14 mouse cellular contexts compared by ENCODE assay signal in genomic region chr10:93623725-93624124, GRCm38 (mm10). TPM values are rescaled to one million over a fixed set of nuclear protein-coding genes. Genes with fewer than 3 reads are reported as not detected.
DNase-seq lines count a peak whose midpoint lies in the region; ATAC-seq and TF ChIP-seq lines count a peak whose summit lies in the region.
"Had no signal": no experiment of that assay in that cellular context is flagged by ENCODE, and none has a peak within 500 bp of the region (broad histone marks: within the 10 kb centered on the region; RNA-seq: fewer than 3 reads in every experiment).

No protein-coding gene starts in this region.

- peak overlapping the region; percentile 51 for H3K4me2 ChIP-seq in intestine, embryonic 15.5 days (replicated peaks)
- H3K4me2 ChIP-seq in liver, postnatal 0 days (ENCODE audit: low read depth, low read length): peak overlapping the region; percentile 44
- H3K4me2 ChIP-seq: embryonic facial prominence, embryonic 13.5 days; forebrain, embryonic 13.5 days; heart, embryonic 11.5 days had no signal

- H3K9me3 ChIP-seq in intestine, embryonic 15.5 days: no peaks in the 10 kb centered on the region
- no peaks in the 10 kb centered on the region for H3K9me3 ChIP-seq in liver, postnatal 0 days (ENCODE audit: low read length)
- H3K9me3 ChIP-seq: embryonic facial prominence, embryonic 13.5 days; forebrain, embryonic 13.5 days; hindbrain, embryonic 10.5 days had no signal

- H3K4me1 ChIP-seq in intestine, embryonic 15.5 days (replicated peaks): no peaks in the 10 kb centered on the region
- H3K4me1 ChIP-seq in liver, postnatal 0 days (ENCODE audit: insufficient read depth): no peaks in the 10 kb centered on the region
- H3K4me1 ChIP-seq: forebrain, embryonic 13.5 days had no signal

- no peaks in the 10 kb centered on the region for H3K36me3 ChIP-seq in intestine, embryonic 15.5 days
- H3K36me3 ChIP-seq in liver, postnatal 0 days (replicated peaks; ENCODE audit: insufficient read depth, low read length): no peaks in the 10 kb centered on the region
- H3K36me3 ChIP-seq: embryonic facial prominence, embryonic 13.5 days; hindbrain, embryonic 10.5 days had no signal

- 14% methylated on average over 9 of the region's 9 CpGs for WGBS in intestine, embryonic 15.5 days
- 52% methylated on average over 9 of the region's 9 CpGs for WGBS in liver, postnatal 0 days (ENCODE audit: insufficient replicate concordance)

- no peak overlapping the region for H3K9ac ChIP-seq in intestine, embryonic 15.5 days
- H3K9ac ChIP-seq in liver, postnatal 0 days (replicated peaks): no peak overlapping the region
- H3K9ac ChIP-seq: embryonic facial prominence, embryonic 13.5 days; forebrain, embryonic 13.5 days had no signal

- H3K27me3 ChIP-seq in intestine, embryonic 15.5 days (replicated peaks): no peaks in the 10 kb centered on the region
- no peaks in the 10 kb centered on the region for H3K27me3 ChIP-seq in liver, postnatal 0 days (ENCODE audit: insufficient read depth, low read length)
- H3K27me3 ChIP-seq: embryonic facial prominence, embryonic 13.5 days; forebrain, embryonic 13.5 days had no signal

- ATAC-seq in intestine, embryonic 15.5 days: peak; percentile 96
- ATAC-seq in liver, postnatal 0 days: peak; percentile 69
- ATAC-seq: forebrain, embryonic 13.5 days had no signal

- DNase-seq in ZHBTc4 (ENCODE audit: low read depth, low spot score): peak; percentile 0
- DNase-seq in kidney, postnatal 10 days: peak; percentile 49
- no peak for DNase-seq in liver, postnatal 0 days
- no peak for DNase-seq in left cerebral cortex, adult 11 months (ENCODE audit: low spot score)
- DNase-seq in spleen, postnatal 36 days (ENCODE audit: low spot score in 2 of 2): no peak
- no peak for DNase-seq in layer of hippocampus, postnatal 10 days (ENCODE audit: low spot score in 2 of 2)
- DNase-seq: cerebellum, adult 2 months; left cerebral cortex, postnatal 4 days had no signal

- H3K27ac ChIP-seq in intestine, embryonic 15.5 days: peak overlapping the region; percentile 55; the same call in 1 of the 2 replicates
- no peak overlapping the region for H3K27ac ChIP-seq in liver, postnatal 0 days (ENCODE audit: low read depth)
- H3K27ac ChIP-seq: embryonic facial prominence, embryonic 13.5 days; forebrain, embryonic 13.5 days; hindbrain, embryonic 10.5 days; layer of hippocampus, adult 2 months had no signal

- peak overlapping the region; percentile 5; the same call in 1 of the 2 replicates for H3K4me3 ChIP-seq in intestine, embryonic 15.5 days (replicated peaks)
- H3K4me3 ChIP-seq in liver, postnatal 0 days (ENCODE audit: low read depth, low read length): 0 out of 2 replicates have a peak overlapping the region, but pooled peaks have one; percentile 4
- H3K4me3 ChIP-seq: embryonic facial prominence, embryonic 13.5 days; forebrain, embryonic 13.5 days; hindbrain, embryonic 10.5 days; layer of hippocampus, adult 2 months had no signal

- no peak for TF ChIP-seq EP300 in liver, postnatal 0 days (IDR thresholded peaks at IDR 0.05; ENCODE audit: low read depth)

- TF ChIP-seq CTCF in liver, postnatal 0 days (IDR thresholded peaks at IDR 0.05; ENCODE audit: low read depth): no peak

RNA-seq across cellular contexts. Expression of gene Ntn4, which starts 16.8 kb away (rescaled TPM):
- polyA plus RNA-seq in intestine, embryonic 15.5 days (2015; fragmentation: Nextera tagmentation; extraction: Ambion mirVana): 0.29 and 0.47 TPM in 2 replicates
- 0.39 and 0.74 TPM in 2 replicates for polyA plus RNA-seq in liver, postnatal 0 days (2015; fragmentation: Nextera tagmentation; extraction: Ambion mirVana)
- 1 to 10 TPM; 6.0 to 6.2 TPM for total RNA-seq in layer of hippocampus, postnatal 10 days (2021)

RNA-seq across cellular contexts. Expression of gene Snrpf, which starts 34.2 kb away (rescaled TPM):
- polyA plus RNA-seq in intestine, embryonic 15.5 days (2015; fragmentation: Nextera tagmentation; extraction: Ambion mirVana): 110 and 122 TPM in 2 replicates
- polyA plus RNA-seq in liver, postnatal 0 days (2015; fragmentation: Nextera tagmentation; extraction: Ambion mirVana): 45.4 and 53.0 TPM in 2 replicates
- total RNA-seq in layer of hippocampus, postnatal 10 days (2021): 10 to 100 TPM; 16.7 TPM

Comparison
In these comparisons a context has a peak if more than half of its experiments do, and no peak if none do; other contexts are left out.
1. DNase-seq: peak in ZHBTc4 (single experiment) and kidney, postnatal 10 days (single experiment); none in liver, postnatal 0 days (single experiment), left cerebral cortex, adult 11 months (single experiment), spleen, postnatal 36 days (0 of 2) and layer of hippocampus, postnatal 10 days (0 of 2).